Mouse (Mus musculus) ovary, adult 10 weeks (tissue): ENCODE results near the gene Vkorc1l1. TPM values are rescaled to one million over a fixed set of nuclear protein-coding genes. Genes with fewer than 3 reads are reported as not detected.

ENCODE experiments used
- polyA plus RNA-seq: library from polyadenylated mRNA; stranded (reverse); fragments of 350-450 nt; fragmentation: Illumina TruSeq; extraction: RNeasy Lipid Tissue Mini Kit (QIAGEN cat#74804); gene quantifications from one replicate; pipeline ENCODE4 v1.2.3, GENCODE M21; 2014

Gene Vkorc1l1
- 90.0 TPM for polyA plus RNA-seq

DNA sequence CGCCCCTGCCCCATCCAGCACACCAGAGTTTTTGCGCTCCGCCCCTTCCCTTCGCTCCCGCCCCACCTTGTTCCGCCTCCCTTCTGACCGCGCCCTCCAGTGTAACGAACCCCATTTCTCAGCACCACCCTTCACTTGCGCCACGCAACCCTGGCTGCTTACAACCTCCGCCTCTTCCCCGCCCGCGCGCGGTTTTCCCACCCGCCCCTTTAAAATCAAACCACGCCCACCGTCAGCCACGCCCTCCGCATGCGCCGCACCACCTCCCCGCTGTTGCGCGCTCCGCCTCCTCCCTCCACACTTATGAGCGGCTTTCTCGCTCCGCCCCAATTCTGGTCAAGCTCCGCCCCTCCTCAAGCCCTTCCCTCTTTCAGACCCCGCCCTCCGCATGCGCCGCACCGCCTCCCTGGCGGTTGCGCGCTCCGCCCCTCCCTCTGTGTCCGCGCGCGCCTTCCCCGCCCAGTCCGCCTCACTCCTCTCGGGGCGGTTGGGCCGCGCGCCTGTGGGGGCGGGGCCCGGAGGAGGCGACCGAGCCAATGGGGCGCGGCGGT, at the start of gene Vkorc1l1:
Gene Vkorc1l1 (plus strand): TSS at position 476 of the 551 bp plus-strand sequence.

DNA sequence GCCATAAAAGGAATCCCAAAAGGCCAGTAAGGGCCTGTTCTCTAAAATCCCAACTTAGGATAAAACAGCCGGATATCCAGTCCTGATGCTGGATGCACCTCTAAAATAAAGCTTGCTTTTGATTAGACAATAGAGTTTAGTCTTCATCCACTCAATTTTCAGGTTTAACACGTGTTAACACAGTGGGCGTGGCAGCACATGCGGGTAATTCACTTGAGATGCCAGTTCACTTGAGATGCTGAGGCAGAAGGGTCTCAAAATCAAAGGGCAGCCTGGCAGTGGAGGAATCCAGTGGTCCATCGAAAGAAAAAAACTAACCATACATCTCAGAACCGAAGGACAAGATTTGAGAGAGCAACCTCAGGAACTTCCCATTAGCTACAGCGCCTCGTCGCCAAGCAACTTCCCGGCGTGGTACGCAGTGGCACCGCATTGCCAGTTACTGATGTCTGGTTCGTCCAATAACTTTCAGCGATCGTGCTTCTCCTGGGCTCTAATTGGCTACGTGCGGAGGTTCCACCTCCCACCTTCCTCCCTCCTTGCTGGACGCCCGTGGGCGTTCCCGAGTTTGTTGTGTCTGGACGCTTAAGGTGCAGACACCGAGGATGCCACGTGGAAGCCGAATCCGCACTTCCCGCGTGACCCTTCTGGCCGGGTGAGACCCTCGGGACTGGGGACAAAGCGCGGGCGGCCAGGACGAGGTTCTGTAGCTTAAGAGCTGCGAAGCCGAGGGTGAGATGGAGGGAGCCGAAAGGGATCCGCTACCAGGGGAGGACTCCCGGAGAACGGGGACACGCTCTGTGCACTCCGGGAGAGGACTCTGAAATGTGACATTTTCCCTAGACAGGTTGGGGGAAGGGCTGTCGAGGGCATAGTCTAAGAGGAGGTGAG, 46.3 kb upstream of the Vkorc1l1 start, which contains the start of gene Zbed5:
Gene Zbed5 (plus strand): TSS at position 526 of the 891 bp plus-strand sequence.

DNA sequence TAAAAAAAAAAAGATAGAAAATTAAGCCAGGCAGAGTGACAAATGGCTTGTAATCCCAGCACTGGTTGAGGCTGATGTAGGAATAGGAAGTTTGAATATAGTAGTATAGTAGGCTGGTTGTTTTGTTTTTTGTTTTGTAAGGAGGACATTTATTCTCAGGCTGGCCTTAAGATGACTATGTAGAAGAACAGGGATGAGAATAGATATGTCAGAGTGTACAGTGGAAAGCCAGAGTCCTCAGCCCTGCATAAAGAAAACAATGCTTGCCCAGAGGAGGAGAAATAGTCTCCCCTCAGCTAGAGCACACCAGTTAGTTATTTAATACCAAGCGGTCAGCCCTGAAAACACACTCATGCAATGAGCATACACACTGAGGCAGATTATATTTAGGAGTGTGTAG, 43.3 kb upstream of the Vkorc1l1 start, which contains the start of gene Phkg1:
Gene Phkg1 (minus strand): TSS at position 101 of the 400 bp plus-strand sequence.

DNA sequence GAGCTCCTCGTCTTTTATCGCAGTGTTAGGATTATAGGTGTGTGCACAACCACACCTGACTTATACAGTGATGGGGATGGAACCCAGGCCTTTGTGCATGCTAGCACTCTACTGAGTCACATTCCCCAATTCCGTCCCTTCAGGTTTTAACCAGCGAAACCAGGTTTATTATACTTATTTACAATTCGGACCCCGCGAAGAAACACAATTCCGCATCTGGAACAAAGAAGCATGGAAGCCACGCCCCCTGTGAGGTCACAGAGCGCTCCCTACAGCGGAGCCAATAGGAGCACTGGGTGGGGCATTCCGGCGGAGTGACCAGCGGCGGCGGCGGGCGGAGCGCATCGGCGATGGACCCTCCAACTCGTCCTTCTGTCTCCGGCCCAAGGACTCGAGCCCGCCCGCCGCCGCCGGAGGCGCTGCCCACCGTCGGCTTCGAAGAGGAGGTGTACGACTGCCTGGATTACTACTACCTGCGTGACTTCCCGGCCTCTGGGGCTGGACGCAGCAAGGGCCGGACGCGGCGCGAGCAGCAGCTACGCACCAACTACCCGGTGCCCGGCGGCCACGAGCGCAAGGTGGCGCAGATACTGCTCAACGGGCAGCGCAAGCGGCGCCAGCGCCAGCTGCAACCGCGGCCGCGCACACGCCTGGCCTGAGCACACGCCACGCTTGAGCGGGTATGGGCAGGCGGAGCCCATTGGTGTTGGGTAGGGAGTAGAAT, 33.4 kb upstream of the Vkorc1l1 start, which contains the start of gene Nupr1l:
Gene Nupr1l (plus strand): TSS at position 299 of the 724 bp plus-strand sequence.

DNA sequence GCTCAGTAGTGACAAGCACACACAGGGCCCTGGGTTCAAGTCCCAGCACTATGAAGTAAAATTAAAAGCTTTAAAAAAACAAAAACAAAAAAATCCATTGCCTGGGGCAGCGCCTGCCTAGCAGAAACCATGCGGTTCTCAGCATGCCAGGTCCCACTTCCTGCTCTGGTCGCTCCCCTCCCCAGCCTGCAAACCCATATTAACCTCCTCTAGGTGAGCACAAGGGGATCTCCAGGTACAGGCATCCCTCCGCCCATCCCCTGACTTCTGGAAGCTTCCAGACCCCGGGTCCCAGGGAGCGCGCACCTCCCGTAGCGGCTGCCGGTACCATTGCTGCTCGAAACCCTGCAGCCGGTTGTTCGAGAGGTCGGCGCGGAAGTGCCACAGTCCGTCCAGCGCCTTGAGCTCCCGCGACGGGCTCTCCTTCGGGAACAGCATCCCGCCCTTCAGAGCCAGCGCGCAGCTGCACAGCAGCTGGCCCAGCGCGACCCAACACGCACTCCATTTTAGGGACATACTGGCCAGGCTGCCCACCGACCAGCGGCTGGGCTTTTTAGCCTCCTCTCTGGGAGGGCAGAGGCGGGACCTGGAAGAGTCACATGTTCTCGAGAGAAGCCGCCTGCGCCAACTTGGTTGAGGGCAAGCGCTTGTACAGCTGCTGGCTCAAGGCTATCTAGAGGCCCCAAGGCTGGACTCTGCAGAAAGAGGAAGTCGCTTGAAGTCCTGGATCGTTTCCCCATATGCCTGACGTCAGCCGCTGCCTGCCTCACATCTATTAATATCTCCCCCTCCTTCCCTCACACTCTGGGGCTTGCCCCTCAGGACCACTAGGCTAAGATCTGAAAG, 60.8 kb downstream of the Vkorc1l1 start, which contains the start of gene Gusb:
Gene Gusb (minus strand): TSS at position 749 of the 846 bp plus-strand sequence.

DNA sequence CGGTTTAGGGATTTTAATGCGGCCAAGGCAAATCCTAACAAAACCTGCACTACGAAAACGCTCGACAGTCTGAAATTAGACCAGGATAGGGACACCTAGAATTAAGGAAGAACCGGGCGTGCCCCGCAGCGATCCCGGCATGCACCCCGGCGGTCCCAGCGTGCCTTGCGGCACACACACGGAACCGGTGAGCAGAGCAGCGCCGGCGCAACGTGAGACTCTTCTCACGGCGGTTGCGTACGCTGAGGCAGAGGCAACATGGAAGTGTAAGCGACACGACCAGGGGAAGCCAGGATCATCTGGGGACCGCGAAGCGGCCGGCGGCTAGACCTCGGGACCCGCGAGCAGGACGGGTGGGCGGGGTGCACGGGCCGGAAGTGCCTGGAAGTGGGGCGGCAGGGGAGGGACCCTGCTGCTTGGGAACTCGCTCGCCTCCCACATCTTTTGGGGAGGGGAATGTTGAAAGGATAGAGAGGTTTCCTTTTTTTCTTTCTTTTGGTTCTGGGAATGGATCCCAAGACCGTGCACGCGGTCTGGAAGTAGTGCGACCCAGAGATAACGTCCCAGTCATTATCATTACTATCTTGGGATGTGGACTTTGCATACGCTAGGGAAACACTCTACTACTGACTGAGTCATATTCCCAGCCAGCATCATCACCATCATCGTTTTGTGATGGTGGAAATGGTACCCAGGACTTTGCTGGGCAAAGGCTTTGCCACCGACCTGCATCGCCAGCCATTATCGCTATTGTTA, 87.5 kb downstream of the Vkorc1l1 start, which contains the start of the genes Asl and Crcp:
Gene Asl (minus strand): TSS at position 106 of the 756 bp plus-strand sequence.
Gene Crcp (plus strand): TSS at position 149 of the 756 bp plus-strand sequence.

Other genes starting within 250 kb of the Vkorc1l1 start
- gene Sept14, start 233.5 kb upstream of the Vkorc1l1 start, polyA plus RNA-seq, result not detected
- 78.4 TPM for gene Mrps17, start 226.5 kb upstream of the Vkorc1l1 start, polyA plus RNA-seq
- 68.7 TPM for gene Nipsnap2, start 216.9 kb upstream of the Vkorc1l1 start, polyA plus RNA-seq
- gene Psph, start 154.5 kb upstream of the Vkorc1l1 start, polyA plus RNA-seq, result 5.0 TPM
- gene Sumf2, start 95.0 kb upstream of the Vkorc1l1 start, polyA plus RNA-seq, result 6.5 TPM
- gene Chchd2, start 54.5 kb upstream of the Vkorc1l1 start, polyA plus RNA-seq, result 369 TPM
- gene Zbed5, start 46.2 kb upstream of the Vkorc1l1 start, polyA plus RNA-seq, result 18.1 TPM
- gene Phkg1, start 43.4 kb upstream of the Vkorc1l1 start, polyA plus RNA-seq, result 0.54 TPM
- gene Nupr1l, start 33.4 kb upstream of the Vkorc1l1 start, polyA plus RNA-seq, result 2.2 TPM
- 28.1 TPM for gene Gusb, start 61.1 kb downstream of the Vkorc1l1 start, polyA plus RNA-seq
- 2.6 TPM for gene Asl, start 87.3 kb downstream of the Vkorc1l1 start, polyA plus RNA-seq
- gene Crcp, start 87.3 kb downstream of the Vkorc1l1 start, polyA plus RNA-seq, result 14.1 TPM
- 33.9 TPM for gene Tpst1, start 131.4 kb downstream of the Vkorc1l1 start, polyA plus RNA-seq
- 3.1 TPM for gene Kctd7, start 202.9 kb downstream of the Vkorc1l1 start, polyA plus RNA-seq
- gene Rabgef1, start 229.8 kb downstream of the Vkorc1l1 start, polyA plus RNA-seq, result 32.2 TPM